In genomic region chr9:78113538-78113885, GRCm38 (mm10) we compare ENCODE assay signal across 8 mouse cellular contexts. TPM values are rescaled to one million over a fixed set of nuclear protein-coding genes. Genes with fewer than 3 reads are reported as not detected.
A peak's percentile ranks its signal among the peaks of the same experiment; 100 is the strongest.
DNase-seq lines count a peak whose midpoint lies in the region; ATAC-seq and TF ChIP-seq lines count a peak whose summit lies in the region.

No protein-coding gene starts in this region.

- peak overlapping the region; percentile 86 for H3K27ac ChIP-seq in heart, embryonic 12.5 days (ENCODE audit: poor library complexity, severe bottlenecking)
- H3K27ac ChIP-seq in ES-Bruce4 (ENCODE audit: insufficient read depth, low read length) = no peak overlapping the region
- peak overlapping the region; percentile 93 for H3K27ac ChIP-seq in forebrain, embryonic 16.5 days (ENCODE audit: low read length)
- peak overlapping the region; percentile 64 for H3K27ac ChIP-seq in liver, postnatal 0 days (ENCODE audit: low read depth)

- H3K27me3 ChIP-seq in heart, embryonic 12.5 days (replicated peaks) = no peaks in the 10 kb centered on the region
- H3K27me3 ChIP-seq in ES-Bruce4 (ENCODE audit: control insufficient read depth, insufficient read depth, low read length, poor library complexity, severe bottlenecking) = no peaks in the 10 kb centered on the region
- H3K27me3 ChIP-seq in forebrain, embryonic 16.5 days (replicated peaks; ENCODE audit: control insufficient read depth, insufficient read depth, low read length) = no peaks in the 10 kb centered on the region
- H3K27me3 ChIP-seq in liver, postnatal 0 days (ENCODE audit: insufficient read depth, low read length) = no peaks in the 10 kb centered on the region

- TF ChIP-seq EP300 in ES-Bruce4 (IDR thresholded peaks at IDR 0.05; ENCODE audit: insufficient read depth, low read depth, low read length) = no peak
- no peak for TF ChIP-seq EP300 in liver, postnatal 0 days (IDR thresholded peaks at IDR 0.05; ENCODE audit: low read depth)

- under 1% methylated on average over 14 of the region's 14 CpGs for WGBS in heart, embryonic 12.5 days
- WGBS in forebrain, embryonic 16.5 days = 0% methylated on average over 14 of the region's 14 CpGs
- 2% methylated on average over 14 of the region's 14 CpGs for WGBS in liver, postnatal 0 days (ENCODE audit: insufficient replicate concordance)

- H3K36me3 ChIP-seq in heart, embryonic 12.5 days = peaks cover 11% of the 10 kb centered on the region
- no peaks in the 10 kb centered on the region for H3K36me3 ChIP-seq in ES-Bruce4 (ENCODE audit: control insufficient read depth, insufficient read depth, low read length, poor library complexity, severe bottlenecking)
- no peaks in the 10 kb centered on the region for H3K36me3 ChIP-seq in forebrain, embryonic 16.5 days (ENCODE audit: control insufficient read depth, insufficient read depth)
- no peaks in the 10 kb centered on the region for H3K36me3 ChIP-seq in liver, postnatal 0 days (replicated peaks; ENCODE audit: insufficient read depth, low read length)

- no peak for TF ChIP-seq CTCF in ES-Bruce4 (IDR thresholded peaks at IDR 0.05; ENCODE audit: low read depth, low read length)
- no peak for TF ChIP-seq CTCF in liver, postnatal 0 days (IDR thresholded peaks at IDR 0.05; ENCODE audit: low read depth)

- DNase-seq in heart, postnatal 4 days = no peak
- no peak for DNase-seq in liver, postnatal 0 days
- no peak for DNase-seq in right cerebral cortex, postnatal 4 days
- DNase-seq in cerebellum, adult 18-20 months = no peak
- DNase-seq in thymus, postnatal 36 days = no peak

- peak overlapping the region; percentile 72 for H3K4me2 ChIP-seq in heart, embryonic 12.5 days
- peak overlapping the region; percentile 71 for H3K4me2 ChIP-seq in forebrain, embryonic 16.5 days (ENCODE audit: low read length)
- H3K4me2 ChIP-seq in liver, postnatal 0 days (ENCODE audit: low read depth, low read length) = peak overlapping the region; percentile 92

- H3K4me1 ChIP-seq in heart, embryonic 12.5 days (replicated peaks) = peaks cover 33% of the 10 kb centered on the region
- H3K4me1 ChIP-seq in ES-Bruce4 (ENCODE audit: control insufficient read depth, insufficient read depth, low read length) = peaks cover 1% of the 10 kb centered on the region
- peaks cover 24% of the 10 kb centered on the region for H3K4me1 ChIP-seq in forebrain, embryonic 16.5 days (replicated peaks; ENCODE audit: control insufficient read depth, insufficient read depth, low read length)
- H3K4me1 ChIP-seq in liver, postnatal 0 days (ENCODE audit: insufficient read depth) = peaks cover 24% of the 10 kb centered on the region

- 0 out of 2 replicates have a peak, but pooled peaks have one; percentile 1 for ATAC-seq in heart, embryonic 12.5 days (ENCODE audit: insufficient number of reproducible peaks, low FRiP score)
- ATAC-seq in forebrain, embryonic 16.5 days = peak; percentile 27
- no peak; the same call in 1 of the 2 replicates for ATAC-seq in liver, postnatal 0 days

- no peak for TF ChIP-seq POLR2A in ES-Bruce4 (IDR thresholded peaks at IDR 0.05; ENCODE audit: insufficient read depth, low read length)

- H3K9me3 ChIP-seq in heart, embryonic 12.5 days (replicated peaks) = peaks cover 5% of the 10 kb centered on the region; the same call in 1 of the 2 replicates
- H3K9me3 ChIP-seq in ES-Bruce4 (replicated peaks; ENCODE audit: control insufficient read depth, insufficient read depth, low read length, poor library complexity, severe bottlenecking) = no peaks in the 10 kb centered on the region
- H3K9me3 ChIP-seq in forebrain, embryonic 16.5 days (ENCODE audit: control insufficient read depth, low read length) = no peaks in the 10 kb centered on the region
- H3K9me3 ChIP-seq in liver, postnatal 0 days (ENCODE audit: low read length) = no peaks in the 10 kb centered on the region

- H3K4me3 ChIP-seq in heart, embryonic 12.5 days = peak overlapping the region; percentile 80
- H3K4me3 ChIP-seq in ES-Bruce4 (ENCODE audit: low read depth, low read length) = peak overlapping the region; percentile 82
- peak overlapping the region; percentile 74 for H3K4me3 ChIP-seq in forebrain, embryonic 16.5 days (replicated peaks; ENCODE audit: low read length)
- peak overlapping the region; percentile 80 for H3K4me3 ChIP-seq in liver, postnatal 0 days (ENCODE audit: low read depth, low read length)

- H3K9ac ChIP-seq in heart, embryonic 12.5 days = peak overlapping the region; percentile 90
- H3K9ac ChIP-seq in ES-Bruce4 (ENCODE audit: low read depth, poor library complexity, severe bottlenecking) = peak overlapping the region; percentile 73
- H3K9ac ChIP-seq in forebrain, embryonic 16.5 days (replicated peaks; ENCODE audit: low read depth, low read length) = peak overlapping the region; percentile 98
- peak overlapping the region; percentile 82 for H3K9ac ChIP-seq in liver, postnatal 0 days (replicated peaks)

RNA-seq across cellular contexts. Expression of gene Ick, which starts 4.5 kb away (rescaled TPM):
- polyA plus RNA-seq in heart, embryonic 12.5 days (2016; fragmentation: Nextera tagmentation; extraction: Ambion mirVana) = 15.8 and 18.8 TPM in 2 replicates
- total RNA-seq in heart, postnatal 4 days (2021) = 10 to 100 TPM; 23.9 to 24.0 TPM
- polyA plus RNA-seq in ES-Bruce4 (2011; ENCODE audit: insufficient read depth, insufficient read length, low read depth, missing spikeins) = 17.1 and 17.5 TPM in 2 replicates
- 39.4 and 40.4 TPM in 2 replicates for polyA plus RNA-seq in forebrain, embryonic 16.5 days (2015; fragmentation: Nextera tagmentation; extraction: Ambion mirVana)
- 5.3 and 7.0 TPM in 2 replicates for polyA plus RNA-seq in liver, postnatal 0 days (2015; fragmentation: Nextera tagmentation; extraction: Ambion mirVana)

RNA-seq across cellular contexts. Expression of gene Fbxo9, which starts 4.6 kb away (rescaled TPM):
- 44.2 and 45.9 TPM in 2 replicates for polyA plus RNA-seq in heart, embryonic 12.5 days (2016; fragmentation: Nextera tagmentation; extraction: Ambion mirVana)
- 10 to 100 TPM; 67.6 to 72.3 TPM for total RNA-seq in heart, postnatal 4 days (2021)
- 16.4 and 19.1 TPM in 2 replicates for polyA plus RNA-seq in ES-Bruce4 (2011; ENCODE audit: insufficient read depth, insufficient read length, low read depth, missing spikeins)
- 56.9 and 60.2 TPM in 2 replicates for polyA plus RNA-seq in forebrain, embryonic 16.5 days (2015; fragmentation: Nextera tagmentation; extraction: Ambion mirVana)
- polyA plus RNA-seq in liver, postnatal 0 days (2015; fragmentation: Nextera tagmentation; extraction: Ambion mirVana) = 45.7 and 54.0 TPM in 2 replicates
